Mouse (Mus musculus): ENCODE results near the gene Eral1. TPM values are rescaled to one million over a fixed set of nuclear protein-coding genes. Genes with fewer than 3 reads are reported as not detected.

Eral1 gene
- total RNA-seq, 2 experiments from 2014 or later: 18.4 to 19.0 TPM

GRCm38 (mm10) chr11:78040878-78041277, 39.3 kb downstream of the Eral1 start:
- no peak for DNase-seq (ENCODE audit: low spot score in 2 of 2)

- peak; percentile 38 to 61 for DNase-seq (ENCODE audit: low spot score in 2 of 2)
Measured at GRCm38 (mm10) chr11:78037831-78038752, 42.1 kb downstream of the Eral1 start, which contains the start of gene Flot2. Gene Flot2, plus strand, starts transcription at chr11:78037931.

DNA sequence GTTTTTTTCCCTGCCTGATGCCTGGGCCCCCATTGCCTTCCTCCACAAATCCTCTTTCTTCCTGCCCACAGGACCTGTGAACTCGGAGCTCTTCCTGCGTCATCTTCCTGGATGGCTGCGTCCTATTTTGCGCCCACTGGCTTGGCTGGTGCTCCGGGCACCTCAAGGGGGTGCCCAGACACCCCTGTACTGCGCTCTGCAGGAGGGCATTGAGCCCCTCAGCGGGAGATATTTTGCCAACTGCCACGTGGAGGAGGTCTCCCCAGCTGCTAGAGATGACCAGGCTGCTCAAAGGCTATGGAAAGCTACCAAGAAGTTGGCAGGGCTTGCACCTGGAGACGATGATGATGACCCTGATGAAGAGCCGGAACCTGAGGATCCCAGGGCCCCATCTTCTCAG, 43.4 kb downstream of the Eral1 start:
- DNase-seq (ENCODE audit: low spot score in 2 of 2): no peak

- no peak for DNase-seq (ENCODE audit: low spot score in 2 of 2)
Measured at GRCm38 (mm10) chr11:78033931-78034617, 46.1 kb downstream of the Eral1 start.

DNA sequence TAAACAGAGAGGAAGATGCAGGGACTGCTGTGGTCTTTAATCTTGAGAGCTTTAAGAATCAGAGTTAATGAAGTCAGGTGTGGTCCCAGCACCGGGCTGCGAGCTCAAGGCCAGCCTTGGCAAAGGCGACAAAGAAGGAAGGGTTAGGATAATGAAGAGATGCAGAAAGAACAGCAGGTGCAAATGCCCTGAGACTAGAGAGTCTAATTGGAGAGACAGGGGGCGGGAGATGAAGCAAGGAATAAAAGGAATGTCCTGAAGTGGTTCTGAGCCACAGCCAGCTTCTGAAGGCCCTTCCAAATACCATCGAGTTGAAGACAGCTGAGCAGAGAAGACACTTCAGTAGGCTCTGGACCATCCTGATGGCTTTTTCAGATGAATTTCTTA, 47.4 kb downstream of the Eral1 start:
- no peak for DNase-seq (ENCODE audit: low spot score in 2 of 2)

GRCm38 (mm10) chr11:78031947-78032808, 48.0 kb downstream of the Eral1 start, which contains the start of gene Dhrs13:
Gene Dhrs13, plus strand, starts transcription at chr11:78032280.
- peak; percentile 79 to 88 for DNase-seq (ENCODE audit: low spot score in 2 of 2)

- DNase-seq (ENCODE audit: low spot score in 2 of 2): no peak
Measured at GRCm38 (mm10) chr11:78031389-78031788, 48.8 kb downstream of the Eral1 start.

DNA sequence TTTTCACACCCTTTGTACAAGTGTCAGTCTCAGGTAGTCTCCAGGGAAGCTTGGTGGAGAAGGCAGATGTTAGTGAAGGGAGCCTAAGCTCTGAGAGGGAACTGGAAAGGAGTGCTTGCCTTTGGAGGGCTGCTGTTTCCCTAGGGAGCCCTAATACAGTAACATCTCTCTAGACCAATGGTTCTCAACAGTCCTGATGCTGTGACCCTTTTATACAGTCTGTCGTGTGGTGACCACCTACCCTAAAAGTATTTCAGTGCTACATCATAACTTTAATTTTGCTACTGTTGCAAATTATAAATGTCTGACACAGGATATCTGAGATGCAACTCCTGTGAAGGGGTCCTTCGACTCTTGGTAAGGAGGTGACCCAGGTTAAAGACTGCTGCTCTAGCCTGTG, 49.6 kb downstream of the Eral1 start:
- DNase-seq (ENCODE audit: low spot score in 2 of 2): no peak

DNA sequence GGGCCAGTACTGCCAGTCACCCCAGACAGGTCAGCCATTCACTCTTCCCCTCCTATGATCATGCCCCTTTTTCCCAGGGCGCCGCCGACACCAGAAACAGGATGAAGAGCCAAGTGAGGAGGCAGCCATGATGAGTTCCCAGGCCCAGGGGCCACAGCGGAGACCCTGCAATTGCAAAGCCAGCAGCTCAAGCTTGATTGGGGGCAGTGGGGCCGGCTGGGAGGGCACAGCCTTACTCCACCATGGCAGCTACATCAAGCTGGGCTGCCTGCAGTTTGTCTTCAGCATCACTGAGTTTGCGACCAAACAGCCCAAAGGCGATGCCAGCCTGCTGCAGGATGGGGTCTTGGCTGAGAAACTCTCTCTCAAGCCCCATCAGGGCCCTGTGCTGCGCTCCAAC, 50.9 kb downstream of the Eral1 start:
- no peak for DNase-seq (ENCODE audit: low spot score in 2 of 2)

GRCm38 (mm10) chr11:78023607-78024006, 56.6 kb downstream of the Eral1 start:
- no peak for DNase-seq (ENCODE audit: low spot score in 2 of 2)

Small RNA genes within 50 kb of the gene (microRNA-seq; reads per million reads assigned to microRNA genes)
- gene Mir144: 19.1 to 35.1 reads per million in 2 experiments
- gene Mir451a: 0 reads per million in 2 experiments
- gene Mir451b: 0 reads per million in 2 experiments

Other genes starting within 250 kb of the Eral1 start
- 1 to 10 TPM in 1 of 2 experiments, under 1 TPM in 1; 0.81 to 1.2 TPM for gene Pipox, start 186.3 kb downstream of the Eral1 start, total RNA-seq (2021)
- 100 to 1,000 TPM; 145 to 154 TPM for gene Sez6, start 149.6 kb downstream of the Eral1 start, total RNA-seq (2021)
- gene Phf12, start 97.6 kb downstream of the Eral1 start, total RNA-seq (2021): 10 to 100 TPM; 51.6 to 54.0 TPM
- gene Dhrs13, start 48.1 kb downstream of the Eral1 start, total RNA-seq (2021): 1 to 10 TPM; 5.1 to 6.9 TPM
- 10 to 100 TPM; 93.0 to 93.2 TPM for gene Flot2, start 42.5 kb downstream of the Eral1 start, total RNA-seq (2021)
- 10 to 100 TPM; 29.5 to 30.0 TPM for gene Fam222b, start 14.3 kb upstream of the Eral1 start, total RNA-seq (2021)
- gene Traf4, start 85.2 kb upstream of the Eral1 start, total RNA-seq (2021): 1 to 10 TPM; 9.7 TPM
- 1 to 10 TPM; 3.2 to 3.5 TPM for gene Nek8, start 96.3 kb upstream of the Eral1 start, total RNA-seq (2021)
- 10 to 100 TPM; 25.3 to 33.8 TPM for gene Tlcd1, start 96.3 kb upstream of the Eral1 start, total RNA-seq (2021)
- 100 to 1,000 TPM; 729 to 741 TPM for gene Rpl23a, start 103.2 kb upstream of the Eral1 start, total RNA-seq (2021)
- gene Rab34, start 108.0 kb upstream of the Eral1 start, total RNA-seq (2021): 10 to 100 TPM; 15.2 to 18.0 TPM
- 1 to 10 TPM; 5.7 to 6.3 TPM for gene Proca1, start 113.0 kb upstream of the Eral1 start, total RNA-seq (2021)
- 10 to 100 TPM; 65.2 to 68.1 TPM for gene Sdf2, start 165.4 kb upstream of the Eral1 start, total RNA-seq (2021)
- 10 to 100 TPM; 93.8 to 96.5 TPM for gene Supt6, start 165.6 kb upstream of the Eral1 start, total RNA-seq (2021)
- gene 2610507B11Rik, start 181.4 kb upstream of the Eral1 start, total RNA-seq (2021): 100 to 1,000 TPM; 165 to 170 TPM
- gene BC030499, start 210.5 kb upstream of the Eral1 start, total RNA-seq (2021): 10 to 100 TPM; 18.3 to 20.0 TPM
- 10 to 100 TPM in 1 of 2 experiments, 1 to 10 TPM in 1; 9.8 to 11.3 TPM for gene Spag5, start 221.1 kb upstream of the Eral1 start, total RNA-seq (2021)
- 100 to 1,000 TPM; 733 to 876 TPM for gene Aldoc, start 242.6 kb upstream of the Eral1 start, total RNA-seq (2021)
- 10 to 100 TPM; 58.4 to 61.2 TPM for gene Pigs, start 248.0 kb upstream of the Eral1 start, total RNA-seq (2021)

Data from left cerebral cortex, adult 18-20 months (tissue).